Mouse (Mus musculus): ENCODE results near the gene Fgfr2. TPM values are rescaled to one million over a fixed set of nuclear protein-coding genes. Genes with fewer than 3 reads are reported as not detected.

Gene Fgfr2
- polyA plus RNA-seq, 1 experiment from 2014 or later = 104 TPM

- no peak for ATAC-seq (ENCODE audit: insufficient read depth, low FRiP score, low read depth)
- WGBS = 79% methylated on average over 1 of the region's 1 CpGs
- H3K4me2 ChIP-seq = no peak overlapping the region
These were observed 924.3 kb downstream of the Fgfr2 start for GRCm38 (mm10) chr7:132198806-132199205.

DNA sequence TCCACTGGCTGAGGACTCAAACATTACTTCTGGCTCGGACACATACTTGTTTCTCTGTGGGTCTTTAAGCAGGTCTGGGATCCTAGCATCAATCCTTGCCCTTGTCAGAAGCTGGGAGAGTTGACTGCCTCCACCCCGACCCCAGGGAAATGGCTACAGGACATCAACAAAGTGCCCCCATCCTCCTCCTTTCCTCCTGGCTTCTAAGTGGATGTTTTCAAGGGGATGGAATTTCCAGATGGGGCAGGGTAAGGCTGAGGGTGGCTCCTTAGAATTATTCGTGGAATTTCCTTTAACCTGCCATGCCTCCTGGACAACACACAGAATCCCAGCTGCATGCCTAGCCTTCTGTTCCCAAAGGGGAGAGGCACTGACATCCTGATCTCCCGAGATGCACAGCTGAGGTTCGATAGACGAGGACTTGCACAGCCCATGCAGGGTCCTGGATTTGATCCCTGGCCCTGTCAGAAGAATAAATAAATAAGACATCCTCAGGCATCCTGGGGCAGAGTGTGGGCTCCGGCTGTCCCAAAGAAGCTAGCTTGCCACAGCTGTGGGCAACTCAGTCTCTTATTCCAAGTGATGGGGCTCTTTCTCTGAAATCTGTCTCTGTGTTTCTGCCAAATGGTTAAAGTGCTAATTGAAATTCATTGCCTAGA lies 925.2 kb downstream of the Fgfr2 start:
- no peak overlapping the region for H3K4me3 ChIP-seq (replicated peaks)
- H3K4me1 ChIP-seq = no peaks in the 10 kb centered on the region
- H3K27ac ChIP-seq = no peak overlapping the region
- no peak overlapping the region for H3K9ac ChIP-seq
- no peak for ATAC-seq (ENCODE audit: insufficient read depth, low FRiP score, low read depth)
- H3K36me3 ChIP-seq = no peaks in the 10 kb centered on the region
- no peaks in the 10 kb centered on the region for H3K27me3 ChIP-seq (replicated peaks)
- no peak overlapping the region for H3K4me2 ChIP-seq
- WGBS = 32% methylated on average over 7 of the region's 7 CpGs
- H3K9me3 ChIP-seq = no peaks in the 10 kb centered on the region

More at GRCm38 (mm10) chr7:132198806-132199205, 924.3 kb downstream of the Fgfr2 start:
- H3K4me3 ChIP-seq (replicated peaks) = no peak overlapping the region
- H3K36me3 ChIP-seq = no peaks in the 10 kb centered on the region
- no peaks in the 10 kb centered on the region for H3K27me3 ChIP-seq (replicated peaks)
- H3K4me1 ChIP-seq = no peaks in the 10 kb centered on the region
- no peak overlapping the region for H3K9ac ChIP-seq
- H3K9me3 ChIP-seq = no peaks in the 10 kb centered on the region
- no peak overlapping the region for H3K27ac ChIP-seq

- no peak overlapping the region for H3K4me2 ChIP-seq
- H3K4me1 ChIP-seq = no peaks in the 10 kb centered on the region
- H3K27ac ChIP-seq = no peak overlapping the region
- H3K27me3 ChIP-seq (replicated peaks) = no peaks in the 10 kb centered on the region
- 80% methylated on average over 1 of the region's 1 CpGs for WGBS
- H3K36me3 ChIP-seq = no peaks in the 10 kb centered on the region
- no peak for ATAC-seq (ENCODE audit: insufficient read depth, low FRiP score, low read depth)
- no peak overlapping the region for H3K4me3 ChIP-seq (replicated peaks)
- H3K9ac ChIP-seq = no peak overlapping the region
- no peaks in the 10 kb centered on the region for H3K9me3 ChIP-seq
These were observed 926.6 kb downstream of the Fgfr2 start for GRCm38 (mm10) chr7:132196581-132196980.

DNA sequence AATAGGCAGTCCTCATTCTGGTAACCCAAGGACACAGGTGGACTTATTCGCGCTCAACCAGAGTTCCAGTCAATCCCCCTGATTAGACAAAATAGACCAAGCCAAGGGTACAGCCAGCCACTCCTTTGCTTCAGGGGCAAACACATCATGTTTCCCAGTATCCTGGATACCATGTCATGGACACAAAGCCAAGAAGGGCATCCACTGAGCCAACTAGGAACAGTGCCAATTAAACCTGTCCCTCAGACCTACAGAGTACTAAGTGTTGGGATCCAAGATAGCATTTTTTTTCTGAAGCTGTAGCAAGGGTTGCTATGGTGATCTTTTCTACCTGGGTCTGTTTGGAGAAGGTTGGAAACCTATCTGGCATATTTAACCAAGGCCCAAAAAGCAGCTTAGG lies 929.5 kb downstream of the Fgfr2 start:
- H3K27me3 ChIP-seq (replicated peaks) = no peaks in the 10 kb centered on the region
- H3K4me1 ChIP-seq = no peaks in the 10 kb centered on the region; the same call in 1 of the 2 replicates
- no peaks in the 10 kb centered on the region for H3K9me3 ChIP-seq
- H3K9ac ChIP-seq = no peak overlapping the region
- WGBS = 93% methylated on average over 2 of the region's 2 CpGs
- no peak for ATAC-seq (ENCODE audit: insufficient read depth, low FRiP score, low read depth)
- H3K4me3 ChIP-seq (replicated peaks) = no peak overlapping the region
- no peak overlapping the region for H3K27ac ChIP-seq
- H3K4me2 ChIP-seq = no peak overlapping the region
- no peaks in the 10 kb centered on the region for H3K36me3 ChIP-seq

GRCm38 (mm10) chr7:132187456-132187855 lies 935.7 kb downstream of the Fgfr2 start:
- Histone ChIP-seq H3K27me3 (replicated peaks) (no peaks in the 10 kb centered on the region), H3K36me3 (no peaks in the 10 kb centered on the region), H3K9ac (no peak overlapping the region), H3K4me1 (no peaks in the 10 kb centered on the region; the same call in 1 of the 2 replicates), H3K4me2 (no peak overlapping the region), H3K4me3 (replicated peaks) (no peak overlapping the region), H3K9me3 (no peaks in the 10 kb centered on the region), H3K27ac (no peak overlapping the region)
- ATAC-seq (ENCODE audit: insufficient read depth, low FRiP score, low read depth) = no peak
- WGBS = 60% methylated on average over 3 of the region's 3 CpGs

DNA sequence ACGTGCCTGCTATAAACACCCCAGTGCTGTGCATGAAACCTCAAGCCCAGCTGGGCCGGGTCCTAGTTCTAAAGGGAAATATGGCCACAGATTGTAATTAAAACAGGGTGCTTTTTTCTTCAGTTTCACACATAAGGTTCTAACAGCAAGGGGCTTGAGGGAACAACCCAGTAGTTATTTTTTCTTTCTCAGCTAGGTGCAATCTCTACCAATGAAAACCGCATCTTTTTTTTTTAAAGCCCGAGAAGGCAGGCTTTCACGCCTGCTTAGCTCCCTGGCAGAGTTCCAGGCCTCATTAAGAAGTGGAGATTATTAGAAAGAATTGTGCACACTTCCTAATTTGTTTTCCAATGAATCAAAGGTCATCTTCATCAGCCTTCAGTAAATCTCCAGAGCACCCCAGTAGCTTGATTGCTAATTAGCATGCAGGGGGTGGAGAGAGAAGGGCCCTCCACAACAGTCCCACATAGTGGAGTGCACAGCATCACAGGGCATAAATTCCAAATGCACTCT lies 939.2 kb downstream of the Fgfr2 start:
- ATAC-seq (ENCODE audit: insufficient read depth, low FRiP score, low read depth) = no peak
- WGBS = 69% methylated on average over 5 of the region's 5 CpGs

DNA sequence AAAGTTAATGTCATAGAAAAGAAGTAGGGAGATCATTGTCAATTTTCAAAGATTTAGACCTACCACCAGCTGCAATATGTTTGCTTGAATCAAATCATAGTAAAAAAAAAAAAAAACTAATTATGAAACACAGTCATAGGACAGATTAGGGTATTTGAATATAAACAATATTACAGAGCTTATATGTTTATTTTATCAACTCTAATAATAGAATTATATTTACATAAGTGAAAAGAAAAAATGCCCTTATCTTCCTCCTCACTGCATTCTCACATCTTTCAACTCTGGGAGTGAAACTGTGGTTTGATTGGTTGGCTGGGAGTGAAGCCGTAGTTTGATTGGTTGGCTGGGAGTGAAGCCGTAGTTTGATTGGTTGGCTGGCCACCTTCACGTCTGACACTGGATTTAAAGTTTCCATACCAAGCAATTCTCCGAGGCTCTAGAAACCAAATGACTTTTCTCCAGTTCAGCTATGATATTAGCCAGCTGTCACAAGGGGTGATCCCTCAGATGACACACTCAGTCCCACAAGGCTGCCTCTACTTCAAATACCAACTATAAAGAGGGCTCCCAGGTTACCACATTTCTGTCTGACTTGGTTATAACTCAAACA lies 941.5 kb downstream of the Fgfr2 start:
- H3K4me2 ChIP-seq = no peak overlapping the region
- no peak for ATAC-seq (ENCODE audit: insufficient read depth, low FRiP score, low read depth)
- H3K9me3 ChIP-seq = no peaks in the 10 kb centered on the region
- no peaks in the 10 kb centered on the region for H3K4me1 ChIP-seq
- no peak overlapping the region for H3K9ac ChIP-seq
- no peaks in the 10 kb centered on the region for H3K36me3 ChIP-seq
- no peak overlapping the region for H3K4me3 ChIP-seq (replicated peaks)
- H3K27me3 ChIP-seq (replicated peaks) = no peaks in the 10 kb centered on the region
- WGBS = 72% methylated on average over 4 of the region's 4 CpGs
- H3K27ac ChIP-seq = no peak overlapping the region

More for the DNA sequence above, 939.2 kb downstream of the Fgfr2 start:
- no peak overlapping the region for H3K27ac ChIP-seq
- no peak overlapping the region for H3K4me2 ChIP-seq
- no peaks in the 10 kb centered on the region for H3K27me3 ChIP-seq (replicated peaks)
- H3K9ac ChIP-seq = no peak overlapping the region
- no peak overlapping the region for H3K4me3 ChIP-seq (replicated peaks)
- no peaks in the 10 kb centered on the region for H3K9me3 ChIP-seq
- no peaks in the 10 kb centered on the region for H3K36me3 ChIP-seq
- no peaks in the 10 kb centered on the region for H3K4me1 ChIP-seq

- Histone ChIP-seq H3K27me3 (replicated peaks) (no peaks in the 10 kb centered on the region), H3K9ac (no peak overlapping the region), H3K36me3 (no peaks in the 10 kb centered on the region), H3K4me1 (no peaks in the 10 kb centered on the region), H3K4me3 (replicated peaks) (no peak overlapping the region), H3K9me3 (no peaks in the 10 kb centered on the region), H3K4me2 (no peak overlapping the region), H3K27ac (no peak overlapping the region)
- no peak for ATAC-seq (ENCODE audit: insufficient read depth, low FRiP score, low read depth)
- 88% methylated on average over 3 of the region's 3 CpGs for WGBS
These were observed 942.1 kb downstream of the Fgfr2 start for GRCm38 (mm10) chr7:132181042-132181441.

DNA sequence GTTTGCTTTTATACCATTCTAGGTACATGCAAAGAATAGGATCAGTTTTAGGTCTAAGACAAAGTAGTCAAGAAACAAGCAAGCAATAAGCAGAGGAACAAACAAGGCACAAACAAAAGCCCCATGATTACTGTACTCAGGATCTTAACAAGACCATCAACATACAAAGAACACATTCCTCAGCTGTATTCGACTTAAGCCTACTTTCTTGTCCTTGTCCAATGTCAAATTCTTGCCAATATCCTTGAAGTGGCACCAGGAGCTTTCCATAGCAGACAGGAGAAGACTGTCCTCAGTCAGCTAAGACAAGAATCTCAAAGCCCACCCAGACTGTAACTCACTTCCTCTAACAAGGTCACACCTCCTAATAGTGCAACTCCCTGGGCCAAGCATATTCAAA lies 944.1 kb downstream of the Fgfr2 start:
- H3K9me3 ChIP-seq = no peaks in the 10 kb centered on the region
- no peak overlapping the region for H3K4me3 ChIP-seq (replicated peaks)
- H3K9ac ChIP-seq = no peak overlapping the region
- H3K4me1 ChIP-seq = no peaks in the 10 kb centered on the region
- no peaks in the 10 kb centered on the region for H3K27me3 ChIP-seq (replicated peaks)
- no peak for ATAC-seq (ENCODE audit: insufficient read depth, low FRiP score, low read depth)
- no peaks in the 10 kb centered on the region for H3K36me3 ChIP-seq
- H3K4me2 ChIP-seq = no peak overlapping the region
- WGBS = 52% methylated on average over 1 of the region's 1 CpGs
- H3K27ac ChIP-seq = no peak overlapping the region

DNA sequence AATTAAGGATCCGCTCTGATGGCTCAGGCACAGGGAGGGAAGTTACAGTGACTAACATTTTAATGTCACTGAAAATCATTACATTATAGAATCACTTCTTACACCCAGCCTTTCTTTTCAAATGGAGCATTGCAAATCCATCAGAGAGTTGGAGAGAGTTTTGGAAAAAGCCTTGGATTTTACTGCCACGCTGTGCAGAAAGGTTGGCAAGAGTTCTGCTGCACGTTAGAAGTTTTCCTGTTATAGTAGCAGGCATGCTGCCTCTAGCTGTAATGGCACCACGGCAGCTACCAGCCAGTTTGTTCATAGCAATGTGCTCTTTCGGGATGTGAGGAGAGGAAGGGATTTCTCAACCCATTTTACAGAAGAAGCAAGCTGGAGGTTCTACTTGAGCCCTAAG lies 948.4 kb downstream of the Fgfr2 start:
- 85% methylated on average over 5 of the region's 5 CpGs for WGBS
- H3K9me3 ChIP-seq = no peaks in the 10 kb centered on the region
- H3K27me3 ChIP-seq (replicated peaks) = no peaks in the 10 kb centered on the region
- ATAC-seq (ENCODE audit: insufficient read depth, low FRiP score, low read depth) = no peak
- H3K4me1 ChIP-seq = no peaks in the 10 kb centered on the region
- no peak overlapping the region for H3K4me3 ChIP-seq (replicated peaks)
- H3K9ac ChIP-seq = no peak overlapping the region
- H3K36me3 ChIP-seq = no peaks in the 10 kb centered on the region
- H3K27ac ChIP-seq = no peak overlapping the region
- no peak overlapping the region for H3K4me2 ChIP-seq

DNA sequence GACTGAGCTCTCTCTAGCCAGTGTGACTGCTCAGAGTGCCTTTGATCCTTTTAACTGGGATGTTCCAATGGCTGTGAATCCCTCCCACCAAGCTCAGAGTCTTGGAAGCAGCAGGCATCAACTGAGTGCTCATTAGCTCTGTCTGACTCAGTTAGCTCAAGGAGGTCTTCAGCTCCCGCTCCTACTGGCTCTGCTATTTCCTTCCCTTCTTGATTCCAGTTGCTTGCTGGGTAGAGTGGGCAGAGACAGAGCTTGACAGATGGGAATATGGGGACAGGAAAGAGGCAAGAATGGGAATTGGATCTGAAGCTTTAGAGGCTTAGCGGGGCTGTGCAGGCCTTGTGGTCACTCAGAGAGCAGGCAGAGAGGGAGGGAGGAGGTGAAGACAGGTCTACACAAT lies 948.9 kb downstream of the Fgfr2 start:
- Histone ChIP-seq H3K36me3 (no peaks in the 10 kb centered on the region), H3K27me3 (replicated peaks) (no peaks in the 10 kb centered on the region), H3K27ac (no peak overlapping the region), H3K4me2 (no peak overlapping the region), H3K4me1 (no peaks in the 10 kb centered on the region), H3K9ac (no peak overlapping the region), H3K9me3 (no peaks in the 10 kb centered on the region), H3K4me3 (replicated peaks) (no peak overlapping the region)
- WGBS = 74% methylated on average over 2 of the region's 2 CpGs
- no peak for ATAC-seq (ENCODE audit: insufficient read depth, low FRiP score, low read depth)

GRCm38 (mm10) chr7:132172220-132172619 lies 950.9 kb downstream of the Fgfr2 start:
- no peak overlapping the region for H3K4me2 ChIP-seq
- H3K4me1 ChIP-seq = no peaks in the 10 kb centered on the region
- H3K9me3 ChIP-seq = no peaks in the 10 kb centered on the region
- no peaks in the 10 kb centered on the region for H3K27me3 ChIP-seq (replicated peaks)
- H3K9ac ChIP-seq = no peak overlapping the region
- H3K36me3 ChIP-seq = no peaks in the 10 kb centered on the region
- no peak overlapping the region for H3K4me3 ChIP-seq (replicated peaks)
- H3K27ac ChIP-seq = no peak overlapping the region
- ATAC-seq (ENCODE audit: insufficient read depth, low FRiP score, low read depth) = no peak
- 80% methylated on average over 5 of the region's 5 CpGs for WGBS
